Mouse (Mus musculus) liver, embryonic 15.5 days (tissue): Measurements from ENCODE around the gene 6820408C15Rik. TPM values are rescaled to one million over a fixed set of nuclear protein-coding genes. Genes with fewer than 3 reads are reported as not detected.

ENCODE experiments used
- ATAC-seq: fragments of 200-750 bp; cut with Nextera tagmentation; 2 replicates; pipeline ENCODE4 v1.8.0; 2017; ENCODE audit warnings: moderate number of reproducible peaks, mild to moderate bottlenecking, moderate library complexity; ENCODE audit not compliant: insufficient read depth
- H3K27ac ChIP-seq: fragments of 300-500 bp; sonication (generic); replicated peaks from 2 replicates; pipeline ENCODE4 v1.5.1; 2015; ENCODE audit warnings: mild to moderate bottlenecking, inconsistent platforms
- H3K27me3 ChIP-seq: fragments of 300-500 bp; sonication (generic); 2 replicates; pipeline ENCODE4 v1.6.1; 2015; ENCODE audit warnings: mild to moderate bottlenecking, inconsistent platforms
- H3K36me3 ChIP-seq: fragments of 300-500 bp; sonication (generic); replicated peaks from 2 replicates; pipeline ENCODE4 v1.6.1; 2015; ENCODE audit warnings: moderate library complexity, mild to moderate bottlenecking, inconsistent platforms
- H3K4me1 ChIP-seq: fragments of 300-500 bp; sonication (generic); replicated peaks from 2 replicates; pipeline ENCODE4 v1.6.1; 2015; ENCODE audit warnings: inconsistent platforms
- H3K4me2 ChIP-seq: fragments of 300-500 bp; sonication (generic); 2 replicates; pipeline ENCODE4 v1.6.1; 2015; ENCODE audit warnings: moderate library complexity, mild to moderate bottlenecking, inconsistent platforms
- H3K4me3 ChIP-seq: fragments of 300-500 bp; sonication (generic); replicated peaks from 2 replicates; pipeline ENCODE4 v1.5.1; 2015; ENCODE audit warnings: mild to moderate bottlenecking, inconsistent platforms
- H3K9ac ChIP-seq: fragments of 300-500 bp; sonication (generic); 2 replicates; pipeline ENCODE4 v1.6.1; 2015; ENCODE audit warnings: moderate library complexity, mild to moderate bottlenecking, inconsistent platforms
- H3K9me3 ChIP-seq: fragments of 300-500 bp; sonication (generic); replicated peaks from 2 replicates; pipeline ENCODE4 v1.6.1; 2016; ENCODE audit warnings: inconsistent platforms
- WGBS: fragments of 180-500 bp; shearing (Covaris S2); methylation state at CpG from one replicate; pipeline ENCODE4 v1.1.7; 2015; ENCODE audit warnings: mixed read lengths; ENCODE audit not compliant: insufficient replicate concordance; 5-methylcytosine and 5-hydroxymethylcytosine counted together
- polyA plus RNA-seq: library from polyadenylated mRNA; unstranded; fragments of >200 nt; fragmentation: Nextera tagmentation; extraction: Ambion mirVana; gene quantifications from 2 replicates; pipeline ENCODE4 v1.2.1, GENCODE M21; 2015

The 6820408C15Rik gene
- polyA plus RNA-seq, 1 experiment from 2014 or later = 0.13 TPM

GRCm38 (mm10) chr2:152439833-152440232, 24.4 kb downstream of the 6820408C15Rik start:
- H3K27me3 ChIP-seq = no peaks in the 10 kb centered on the region
- H3K4me3 ChIP-seq = no peak overlapping the region
- 66% methylated on average over 2 of the region's 2 CpGs for WGBS
- no peaks in the 10 kb centered on the region for H3K9me3 ChIP-seq
- no peak overlapping the region for H3K4me2 ChIP-seq
- ATAC-seq = no peak
- no peaks in the 10 kb centered on the region for H3K36me3 ChIP-seq
- no peak overlapping the region for H3K27ac ChIP-seq
- no peak overlapping the region for H3K9ac ChIP-seq
- peaks cover 9% of the 10 kb centered on the region for H3K4me1 ChIP-seq

- Histone ChIP-seq H3K36me3 (no peaks in the 10 kb centered on the region), H3K4me2 (no peak overlapping the region), H3K27ac (no peak overlapping the region), H3K27me3 (no peaks in the 10 kb centered on the region), H3K4me1 (peaks cover 6% of the 10 kb centered on the region), H3K4me3 (no peak overlapping the region), H3K9ac (no peak overlapping the region), H3K9me3 (no peaks in the 10 kb centered on the region)
- WGBS = 68% methylated on average over 4 of the region's 4 CpGs
- ATAC-seq = no peak
Observed at GRCm38 (mm10) chr2:152442322-152442721, 26.9 kb downstream of the 6820408C15Rik start.

DNA sequence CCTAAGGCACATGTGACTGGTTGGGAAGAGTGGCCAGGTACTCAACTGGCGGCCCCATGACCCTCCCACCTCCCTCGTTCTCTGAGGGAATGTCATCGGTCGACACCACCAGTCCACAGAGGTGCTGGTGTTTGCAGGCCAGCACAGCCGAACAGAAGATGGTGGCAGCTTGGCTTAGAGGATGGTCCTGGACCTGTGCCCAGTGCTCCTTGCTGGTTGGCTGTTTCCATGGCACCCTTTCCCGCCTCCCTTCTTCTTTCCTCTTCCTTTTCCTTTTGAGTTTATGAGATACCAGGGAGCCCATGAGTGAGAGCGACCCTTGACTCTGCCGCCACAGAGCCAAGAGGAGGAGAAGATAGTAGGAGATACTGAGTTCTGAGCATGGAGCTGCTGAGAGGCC, 27.9 kb downstream of the 6820408C15Rik start:
- no peak overlapping the region for H3K27ac ChIP-seq
- no peak for ATAC-seq
- H3K36me3 ChIP-seq = no peaks in the 10 kb centered on the region
- H3K9ac ChIP-seq = no peak overlapping the region
- H3K27me3 ChIP-seq = no peaks in the 10 kb centered on the region
- H3K4me2 ChIP-seq = no peak overlapping the region
- no peak overlapping the region for H3K4me3 ChIP-seq
- no peaks in the 10 kb centered on the region for H3K9me3 ChIP-seq
- WGBS = 76% methylated on average over 8 of the region's 8 CpGs
- H3K4me1 ChIP-seq = 0 out of 2 replicates have a peak, but pooled peaks cover 2% of the 10 kb centered on the region

DNA sequence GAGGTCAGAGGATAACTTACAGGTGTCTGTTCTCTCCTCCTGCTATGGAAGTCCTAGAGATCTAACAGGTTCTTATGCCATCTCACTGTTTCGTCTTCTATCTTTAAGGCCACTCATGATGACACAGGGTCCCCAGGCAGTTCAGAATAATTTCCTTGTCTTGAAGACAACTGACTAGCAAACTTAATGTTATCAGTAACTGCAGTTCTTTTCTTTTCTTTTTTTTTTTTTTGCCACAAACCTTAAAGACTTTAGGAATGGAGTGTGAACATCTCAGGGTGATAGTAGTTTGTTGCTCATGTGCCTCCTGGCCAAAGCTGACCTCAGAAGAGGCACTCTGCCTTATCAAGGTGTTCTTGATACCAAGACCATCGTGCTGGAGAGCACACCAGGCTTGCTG, 31.3 kb downstream of the 6820408C15Rik start:
- Histone ChIP-seq H3K27me3 (no peaks in the 10 kb centered on the region), H3K4me3 (no peak overlapping the region), H3K9ac (no peak overlapping the region), H3K36me3 (no peaks in the 10 kb centered on the region), H3K9me3 (no peaks in the 10 kb centered on the region), H3K27ac (no peak overlapping the region), H3K4me2 (no peak overlapping the region), H3K4me1 (0 out of 2 replicates have a peak, but pooled peaks cover 2% of the 10 kb centered on the region)
- no peak; the same call in 1 of the 2 replicates for ATAC-seq
- 9% methylated on average over 2 of the region's 2 CpGs for WGBS

DNA sequence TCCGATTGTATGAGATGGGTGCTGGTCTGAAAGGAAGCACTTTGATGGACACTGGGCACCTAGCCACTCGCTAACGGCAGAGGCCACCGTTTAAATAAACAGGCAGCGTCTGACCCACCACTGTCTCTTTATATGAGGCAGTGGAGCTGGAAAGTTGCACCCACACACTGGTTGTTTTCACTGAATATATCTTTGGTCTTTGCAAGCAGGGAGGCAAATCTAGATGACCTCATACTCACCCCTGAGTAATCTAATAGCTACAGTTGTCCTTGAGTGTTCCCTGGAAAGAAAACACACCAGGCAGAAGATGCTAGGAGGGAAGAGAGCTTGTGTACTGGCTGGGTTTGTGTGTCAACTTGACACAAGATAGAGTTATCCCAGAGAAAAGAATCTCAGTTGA, 32.1 kb downstream of the 6820408C15Rik start:
- no peak for ATAC-seq
- WGBS = 56% methylated on average over 5 of the region's 5 CpGs
- H3K36me3 ChIP-seq = no peaks in the 10 kb centered on the region

GRCm38 (mm10) chr2:152450241-152450640, 34.9 kb downstream of the 6820408C15Rik start:
- H3K9me3 ChIP-seq = no peaks in the 10 kb centered on the region
- H3K4me3 ChIP-seq = no peak overlapping the region
- H3K27me3 ChIP-seq = 0 out of 2 replicates have a peak, but pooled peaks cover 3% of the 10 kb centered on the region
- H3K36me3 ChIP-seq = no peaks in the 10 kb centered on the region
- no peak for ATAC-seq
- no peak overlapping the region for H3K9ac ChIP-seq
- no peak overlapping the region for H3K4me2 ChIP-seq
- 4% methylated on average over 5 of the region's 5 CpGs for WGBS
- 0 out of 2 replicates have a peak, but pooled peaks cover 2% of the 10 kb centered on the region for H3K4me1 ChIP-seq
- no peak overlapping the region for H3K27ac ChIP-seq

More for the DNA sequence above, 32.1 kb downstream of the 6820408C15Rik start:
- H3K4me1 ChIP-seq = 0 out of 2 replicates have a peak, but pooled peaks cover 2% of the 10 kb centered on the region
- no peak overlapping the region for H3K27ac ChIP-seq
- no peaks in the 10 kb centered on the region for H3K9me3 ChIP-seq
- H3K4me2 ChIP-seq = no peak overlapping the region
- H3K4me3 ChIP-seq = no peak overlapping the region
- H3K27me3 ChIP-seq = 0 out of 2 replicates have a peak, but pooled peaks cover 3% of the 10 kb centered on the region
- no peak overlapping the region for H3K9ac ChIP-seq

DNA sequence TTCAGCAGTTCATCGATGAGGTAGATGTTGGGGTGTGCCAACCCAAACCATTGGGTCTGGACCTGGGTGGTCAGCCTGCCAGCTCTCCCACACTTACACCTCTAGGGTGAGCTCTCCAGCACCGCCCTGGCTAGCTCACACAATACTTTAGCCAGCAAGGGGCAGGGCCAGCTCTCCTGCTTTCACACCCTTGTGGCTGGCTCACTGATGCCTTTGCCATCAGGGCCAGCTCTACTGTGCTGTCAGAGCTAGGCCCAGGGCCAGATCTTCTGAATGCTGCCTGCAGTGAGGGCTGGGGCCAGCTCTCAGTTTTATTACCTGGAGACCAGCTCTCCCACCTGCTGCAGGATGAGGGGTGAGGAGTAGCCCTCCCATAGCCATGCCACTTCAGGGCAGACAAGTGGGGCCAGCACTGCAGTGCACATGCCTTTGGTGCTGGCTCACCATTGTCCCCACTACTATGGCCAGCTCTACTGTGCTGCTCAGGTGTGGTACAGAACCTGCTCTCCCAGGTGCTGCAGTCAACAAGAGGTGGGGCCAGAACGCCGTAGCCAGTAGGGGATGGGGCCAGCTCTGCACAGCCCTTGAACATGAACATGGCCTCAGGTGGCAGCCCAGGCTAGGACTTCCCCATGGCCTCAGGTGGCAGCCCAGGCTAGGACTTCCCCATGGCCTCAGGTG, 36.9 kb downstream of the 6820408C15Rik start:
- no peaks in the 10 kb centered on the region for H3K9me3 ChIP-seq
- H3K9ac ChIP-seq = no peak overlapping the region
- 0 out of 2 replicates have a peak, but pooled peaks cover 3% of the 10 kb centered on the region for H3K27me3 ChIP-seq
- 66% methylated on average over 4 of the region's 4 CpGs for WGBS
- no peak overlapping the region for H3K4me3 ChIP-seq
- no peaks in the 10 kb centered on the region for H3K4me1 ChIP-seq
- no peak overlapping the region for H3K4me2 ChIP-seq
- ATAC-seq = no peak
- no peaks in the 10 kb centered on the region for H3K36me3 ChIP-seq
- H3K27ac ChIP-seq = no peak overlapping the region

GRCm38 (mm10) chr2:152459241-152459640, 43.9 kb downstream of the 6820408C15Rik start:
- H3K9ac ChIP-seq = no peak overlapping the region
- no peak overlapping the region for H3K4me2 ChIP-seq
- H3K36me3 ChIP-seq = no peaks in the 10 kb centered on the region
- H3K27me3 ChIP-seq = 0 out of 2 replicates have a peak, but pooled peaks cover 3% of the 10 kb centered on the region
- no peak for ATAC-seq
- no peak overlapping the region for H3K27ac ChIP-seq
- no peaks in the 10 kb centered on the region for H3K4me1 ChIP-seq
- WGBS = 61% methylated on average over 13 of the region's 13 CpGs
- no peaks in the 10 kb centered on the region for H3K9me3 ChIP-seq
- no peak overlapping the region for H3K4me3 ChIP-seq

GRCm38 (mm10) chr2:152464570-152465150, 49.3 kb downstream of the 6820408C15Rik start, which contains the start of gene Defb23:
Gene Defb23 (minus strand): TSS chr2:152464620.
- no peak within 1 kb of the TSS for H3K9ac ChIP-seq
- no peak for ATAC-seq
- H3K27me3 ChIP-seq = no peaks in the 10 kb centered on the region
- H3K27ac ChIP-seq = no peak within 1 kb of the TSS
- WGBS = 57% methylated on average over 3 of the region's 3 CpGs
- H3K9me3 ChIP-seq = no peaks in the 10 kb centered on the region
- H3K4me1 ChIP-seq = no peaks in the 10 kb centered on the region
- H3K4me3 ChIP-seq = no peak within 1 kb of the TSS
- H3K4me2 ChIP-seq = no peak within 1 kb of the TSS
- H3K36me3 ChIP-seq = no peaks in the 10 kb centered on the region

DNA sequence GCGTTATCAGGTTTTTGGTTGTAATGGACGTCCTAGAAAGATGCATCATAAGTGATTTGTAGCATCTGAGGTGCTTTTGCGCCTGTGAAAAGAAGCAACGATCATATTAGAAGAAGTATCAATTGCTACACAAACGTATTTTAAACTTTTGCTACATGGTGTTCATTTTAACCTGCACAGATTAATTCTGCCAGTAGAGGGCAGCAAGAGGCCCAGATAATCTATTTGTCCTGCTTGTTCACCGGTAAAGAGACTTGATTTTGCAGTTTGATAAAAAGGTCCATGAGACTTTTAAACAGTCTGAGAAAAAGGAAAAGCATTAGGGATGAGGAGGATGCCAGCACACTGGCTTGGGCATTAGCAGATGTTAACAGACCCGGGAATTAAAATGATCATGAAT, 55.6 kb downstream of the 6820408C15Rik start:
- Histone ChIP-seq H3K27ac (no peak overlapping the region), H3K27me3 (peaks cover 3% of the 10 kb centered on the region), H3K4me1 (no peaks in the 10 kb centered on the region), H3K4me2 (no peak overlapping the region), H3K36me3 (no peaks in the 10 kb centered on the region), H3K9me3 (no peaks in the 10 kb centered on the region), H3K4me3 (no peak overlapping the region), H3K9ac (no peak overlapping the region)
- ATAC-seq = no peak
- WGBS = 24% methylated on average over 7 of the region's 7 CpGs

DNA sequence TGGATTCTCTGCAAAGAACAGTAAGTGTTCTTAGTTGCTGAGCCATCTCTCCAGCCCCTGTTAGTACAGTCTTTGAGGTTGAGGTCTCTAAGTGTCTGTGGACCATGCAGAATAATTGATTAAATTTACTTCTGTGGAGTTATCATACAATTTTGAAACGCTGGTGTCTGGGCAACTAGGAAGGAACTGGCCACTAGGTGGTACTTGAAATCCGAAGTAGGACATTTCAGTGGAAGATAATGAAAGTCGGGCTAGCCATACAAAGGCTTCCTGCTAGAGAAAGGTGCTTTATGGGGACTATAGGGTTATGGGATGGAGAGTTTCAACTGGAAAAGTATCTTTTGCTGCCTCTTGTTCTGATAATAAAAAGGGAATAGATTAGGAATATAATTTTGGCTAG, 57.0 kb downstream of the 6820408C15Rik start:
- Histone ChIP-seq H3K27ac (no peak overlapping the region), H3K9ac (no peak overlapping the region), H3K4me1 (no peaks in the 10 kb centered on the region), H3K9me3 (no peaks in the 10 kb centered on the region), H3K4me3 (no peak overlapping the region), H3K4me2 (no peak overlapping the region), H3K27me3 (peaks cover 3% of the 10 kb centered on the region), H3K36me3 (no peaks in the 10 kb centered on the region)
- 15% methylated on average over 3 of the region's 3 CpGs for WGBS
- ATAC-seq = no peak
